Mouse (Mus musculus) heart, adult 2 months (tissue): ENCODE measurements around the gene Cdc42. TPM values are rescaled to one million over a fixed set of nuclear protein-coding genes. Genes with fewer than 3 reads are reported as not detected.
A peak's percentile ranks its signal among the peaks of the same experiment; 100 is the strongest.

Experiments
- DNase-seq, 2 experiments: peaks; one replicate each; pipeline ENCODE4 v3.0.0; 2021
- H3K27ac ChIP-seq: fragments of 200-600 bp; 2 replicates; pipeline ENCODE4 v1.8.1; 2022
- H3K27me3 ChIP-seq: fragments of 200-500 bp; 2 replicates; pipeline ENCODE4 v1.6.1; 2012; ENCODE audit warnings: mild to moderate bottlenecking, low read length, inconsistent platforms, mixed read lengths; ENCODE audit not compliant: control insufficient read depth, insufficient read depth
- H3K36me3 ChIP-seq: fragments of 200-500 bp; 2 replicates; pipeline ENCODE4 v1.6.1; 2012; ENCODE audit warnings: low read length, inconsistent platforms; ENCODE audit not compliant: control insufficient read depth, insufficient read depth
- H3K4me1 ChIP-seq: fragments of 200-500 bp; 2 replicates; pipeline ENCODE4 v1.6.1; 2011; ENCODE audit warnings: low read length; ENCODE audit not compliant: control insufficient read depth, insufficient read depth
- H3K4me3 ChIP-seq: fragments of 200-600 bp; 2 replicates; pipeline ENCODE4 v1.8.1; 2022
- H3K79me2 ChIP-seq: fragments of 200-500 bp; replicated peaks from 2 replicates; pipeline ENCODE4 v1.6.1; 2012; ENCODE audit warnings: mild to moderate bottlenecking, inconsistent platforms, low read length, moderate library complexity, mixed read lengths; ENCODE audit not compliant: control insufficient read depth, insufficient read depth
- H3K9ac ChIP-seq: fragments of 200-500 bp; 2 replicates; pipeline ENCODE4 v1.6.1; 2012; ENCODE audit warnings: low read depth, mild to moderate bottlenecking, control low read depth, inconsistent platforms, low read length, mixed read lengths
- CTCF ChIP-seq: fragments of 200-600 bp; IDR thresholded peaks from 2 replicates; pipeline ENCODE4 v1.8.1; 2022; ENCODE audit warnings: antibody characterized with exemption, mild to moderate bottlenecking, moderate library complexity
- EP300 ChIP-seq: fragments of 200-500 bp; IDR thresholded peaks from 2 replicates; pipeline ENCODE4 v1.6.1; 2011; ENCODE audit warnings: low read depth, low read length, control low read depth; ENCODE audit not compliant: insufficient read depth
- POLR2A ChIP-seq: fragments of 200-500 bp; IDR thresholded peaks from 2 replicates; pipeline ENCODE4 v1.6.1; 2011; ENCODE audit warnings: mild to moderate bottlenecking, low read depth, low read length, control low read depth; ENCODE audit not compliant: insufficient read depth
- WGBS: fragments of 180-500 bp; shearing (Covaris S2); methylation state at CpG from one replicate; pipeline ENCODE4 v1.1.7; 2018; 5-methylcytosine and 5-hydroxymethylcytosine counted together
- intact Hi-C: fragments of 180-260 bp; cut with DNase I; formaldehyde crosslinking; loops from one replicate; pipeline ENCODE4 v1.15.1; 2025
- long read RNA-seq: library from polyadenylated mRNA; stranded (forward); transcript quantifications from one replicate; pipeline ENCODE4 v2.0.0, GENCODE M21; 2021
- polyA plus RNA-seq: library from polyadenylated mRNA; depleted of rRNA; stranded (reverse); fragments of >200 nt; gene quantifications from 2 replicates; pipeline ENCODE4 v1.2.3, GENCODE M21; 2012; rRNA removed
- total RNA-seq, 2 experiments: library from RNA; stranded (reverse); gene quantifications; 2 replicates each; pipeline ENCODE4 v1.2.3; 2021

Gene Cdc42
- total RNA-seq (100 to 1,000 TPM; 136 to 137 TPM), polyA plus RNA-seq (68.4 and 141 TPM in 2 replicates)
- long read RNA-seq, transcript Cdc42-201 (6 exons, 1,448 nt), result minor isoform, 11 of 161 reads
- long read RNA-seq, transcript Cdc42-202 (6 exons, 2,108 nt), result major isoform, 93 of 161 reads
- long read RNA-seq, partial matches to known transcripts, result 40 of 161 reads
- long read RNA-seq, other reads (novel, unspliced or antisense), result 17 of 161 reads

DNA sequence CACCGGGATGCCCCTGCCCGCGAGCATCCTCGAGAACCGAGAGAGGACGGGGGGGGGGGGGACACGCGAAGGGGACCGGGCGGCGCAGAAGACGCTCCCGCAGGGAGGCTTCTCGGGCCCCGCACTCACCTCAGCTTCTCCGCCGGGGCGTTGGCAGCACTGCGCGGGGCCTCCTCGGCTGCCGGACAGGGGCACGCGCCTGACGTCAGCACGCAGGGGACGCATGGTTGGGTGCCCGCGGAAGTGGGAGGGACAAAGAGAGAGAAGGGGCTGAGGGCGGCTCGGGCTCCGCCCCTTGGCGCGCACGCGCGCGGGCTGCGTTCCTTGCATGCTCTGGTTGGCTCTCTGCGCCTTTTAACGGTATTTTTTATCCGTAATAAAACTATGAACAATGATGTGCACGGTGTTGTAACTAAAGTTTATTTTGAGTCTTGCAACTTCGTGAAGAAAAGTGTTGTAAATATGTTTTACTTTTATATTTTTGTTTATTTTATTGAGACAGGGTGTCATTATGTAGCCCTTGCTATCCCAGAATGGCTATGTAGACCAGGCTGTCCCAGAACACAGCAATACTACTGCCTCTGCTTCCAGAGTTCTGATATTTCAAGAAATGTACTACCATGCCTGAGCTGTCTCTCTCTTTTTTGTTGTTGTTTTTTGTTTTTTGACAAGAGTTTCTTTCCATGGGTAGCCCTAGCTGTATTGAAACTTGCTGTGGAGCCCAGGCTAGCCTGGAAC is at the start of gene Cdc42:
Cdc42 (minus strand) TSS at position 204 of the 738 bp plus-strand sequence.
- Histone ChIP-seq H3K36me3 (peaks cover 28% of the 10 kb centered on the region), H3K27me3 (no peaks in the 10 kb centered on the region), H3K4me3 (peak within 1 kb of the TSS; percentile 95), H3K27ac (peak within 1 kb of the TSS; percentile 97), H3K4me1 (peaks cover 10% of the 10 kb centered on the region), H3K9ac (peak within 1 kb of the TSS; percentile 100), H3K79me2 (peaks cover 8% of the 10 kb centered on the region)
- no peak for TF ChIP-seq CTCF
- TF ChIP-seq EP300, result peak; percentile 72; the same call in 1 of the 2 replicates
- TF ChIP-seq POLR2A, result peak; percentile 91
- peak; percentile 99 for DNase-seq
- intact Hi-C loops, result loop anchor here (1.0 to 5.0 kb wide), 2 partner anchors 13 to 235 kb away; partner anchors contain the start of gene Usp48
- WGBS, result 1% methylated on average over 37 of the region's 44 CpGs

GRCm38 (mm10) chr4:137405571-137405970 is 48.1 kb upstream of the Cdc42 start:
- Histone ChIP-seq H3K36me3 (no peaks in the 10 kb centered on the region), H3K27me3 (no peaks in the 10 kb centered on the region), H3K4me1 (no peaks in the 10 kb centered on the region), H3K79me2 (no peaks in the 10 kb centered on the region), H3K9ac (no peak overlapping the region), H3K27ac (no peak overlapping the region), H3K4me3 (no peak overlapping the region)
- no peak for DNase-seq
- no peak for TF ChIP-seq CTCF
- no peak for TF ChIP-seq POLR2A
- no peak for TF ChIP-seq EP300
- WGBS, result 83% methylated on average over 3 of the region's 3 CpGs
- intact Hi-C loops, result no loop called here

DNA sequence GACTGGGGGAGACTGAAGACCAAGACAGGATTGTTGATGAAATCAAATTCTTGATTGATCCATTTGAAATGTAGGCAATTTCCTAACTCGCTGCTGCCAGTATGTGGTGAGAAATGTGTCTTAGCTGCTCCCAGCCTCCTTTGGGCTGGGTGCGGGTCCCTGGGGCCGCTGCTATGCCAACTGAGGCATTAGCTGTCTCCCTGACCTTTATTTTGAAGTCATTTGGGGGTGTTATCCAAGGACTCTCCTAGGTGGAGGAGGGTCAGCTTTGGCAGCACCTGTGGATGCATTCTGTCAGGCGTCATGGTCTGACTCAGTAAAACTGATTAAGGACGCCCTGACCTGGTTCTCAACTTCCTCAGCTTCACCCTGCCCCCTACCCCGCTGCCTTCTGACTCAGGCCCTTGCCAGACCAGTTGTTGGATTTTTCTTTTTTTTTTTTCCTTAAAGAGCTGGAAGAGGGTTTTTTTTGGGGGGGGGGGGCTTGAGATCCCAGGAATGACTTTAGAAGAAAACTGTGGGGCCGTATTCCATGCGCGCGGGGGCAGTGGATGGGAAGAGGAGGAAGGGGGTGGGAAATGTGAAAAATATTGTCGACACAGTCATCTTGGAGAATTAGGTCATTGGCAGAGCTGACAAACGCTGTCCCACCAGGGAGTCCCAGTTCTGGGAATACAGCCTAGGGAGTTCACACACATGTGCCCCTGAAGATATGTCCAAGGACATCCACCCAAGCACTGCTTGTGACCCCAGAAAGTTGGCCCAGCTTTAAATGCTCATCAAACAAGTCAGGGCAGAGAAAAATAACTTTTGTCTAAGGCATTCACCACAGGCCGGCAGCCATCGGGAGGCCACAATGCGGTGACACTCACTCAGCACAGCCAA is 39.4 kb upstream of the Cdc42 start:
- H3K4me1 ChIP-seq, result peaks cover 1% of the 10 kb centered on the region; the same call in 1 of the 2 replicates
- no peaks in the 10 kb centered on the region for H3K36me3 ChIP-seq
- intact Hi-C loops, result loop anchor here (10.0 kb wide), 2 partner anchors 232 to 322 kb away; no protein-coding TSS in a partner anchor
- H3K79me2 ChIP-seq, result no peaks in the 10 kb centered on the region
- peak overlapping the region; percentile 49 for H3K27ac ChIP-seq
- WGBS, result 59% methylated on average over 15 of the region's 15 CpGs
- H3K9ac ChIP-seq, result no peak overlapping the region
- H3K27me3 ChIP-seq, result no peaks in the 10 kb centered on the region
- TF ChIP-seq POLR2A (no peak), EP300 (peak; percentile 72; the same call in 1 of the 2 replicates)
- no peak overlapping the region for H3K4me3 ChIP-seq
- peak; percentile 58 to 80 for DNase-seq

DNA sequence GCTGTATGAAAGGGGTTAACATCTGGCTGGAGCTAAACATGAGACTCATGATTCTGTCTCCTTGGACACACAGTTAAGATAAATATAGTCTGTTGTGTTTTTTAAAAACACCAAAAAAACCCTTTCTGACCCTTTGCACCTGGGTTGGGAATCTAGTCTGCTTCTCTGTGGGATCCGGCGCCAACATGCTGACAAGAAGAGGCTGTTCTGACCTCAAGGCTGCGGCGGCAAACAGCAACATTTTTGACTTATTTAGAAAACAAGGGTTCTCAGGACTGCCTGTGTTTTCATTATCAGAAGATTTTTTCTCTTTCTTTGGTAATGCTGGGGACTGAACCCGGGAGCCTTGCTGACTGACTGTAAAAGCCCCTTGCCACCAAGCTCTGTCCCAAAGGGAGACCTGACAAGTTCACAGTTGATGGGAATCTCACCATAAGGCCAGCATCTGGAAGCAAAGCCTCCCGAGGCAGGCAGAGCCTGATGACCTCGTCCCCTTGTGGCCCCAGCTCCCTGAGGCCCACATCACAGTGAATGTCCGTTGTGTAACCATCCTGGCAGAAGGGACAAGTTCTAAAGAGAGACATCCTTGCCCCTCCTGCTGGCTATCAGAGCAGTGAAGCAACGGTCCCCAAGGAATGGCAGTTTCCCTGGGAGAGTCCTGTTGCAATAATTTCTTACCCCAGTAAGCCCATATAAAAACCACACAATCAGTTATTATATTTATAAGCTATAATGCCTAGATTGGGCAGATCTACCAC is 36.0 kb upstream of the Cdc42 start:
- Histone ChIP-seq H3K79me2 (no peaks in the 10 kb centered on the region), H3K27ac (peak overlapping the region; percentile 65), H3K9ac (no peak overlapping the region), H3K4me1 (peaks cover 6% of the 10 kb centered on the region), H3K4me3 (no peak overlapping the region), H3K27me3 (no peaks in the 10 kb centered on the region), H3K36me3 (no peaks in the 10 kb centered on the region)
- 49% methylated on average over 9 of the region's 9 CpGs for WGBS
- DNase-seq, result peak; percentile 64 to 74
- TF ChIP-seq POLR2A, result no peak
- no peak for TF ChIP-seq CTCF
- 0 out of 2 replicates have a peak, but pooled peaks have one; percentile 46 for TF ChIP-seq EP300
- intact Hi-C loops, result loop anchor here (5.0 to 10.0 kb wide), 3 partner anchors 81 to 319 kb away; no protein-coding TSS in a partner anchor

- peak overlapping the region; percentile 65 for H3K27ac ChIP-seq
- intact Hi-C loops, result loop anchor here (5.0 to 10.0 kb wide), 3 partner anchors 81 to 318 kb away; no protein-coding TSS in a partner anchor
These were observed 35.4 kb upstream of the Cdc42 start for GRCm38 (mm10) chr4:137392874-137393273.

More at GRCm38 (mm10) chr4:137392874-137393273, 35.4 kb upstream of the Cdc42 start:
- no peak overlapping the region for H3K9ac ChIP-seq
- H3K4me3 ChIP-seq, result no peak overlapping the region
- no peak for DNase-seq
- H3K79me2 ChIP-seq, result no peaks in the 10 kb centered on the region
- H3K27me3 ChIP-seq, result no peaks in the 10 kb centered on the region
- 78% methylated on average over 9 of the region's 9 CpGs for WGBS
- H3K36me3 ChIP-seq, result no peaks in the 10 kb centered on the region
- no peak for TF ChIP-seq CTCF
- no peak for TF ChIP-seq POLR2A
- no peak for TF ChIP-seq EP300
- H3K4me1 ChIP-seq, result peaks cover 6% of the 10 kb centered on the region
